Mouse (Mus musculus) forebrain, embryonic 16.5 days (tissue): ENCODE measurements around the gene Foxo3. TPM values are rescaled to one million over a fixed set of nuclear protein-coding genes. Genes with fewer than 3 reads are reported as not detected.

ENCODE experiments used
- ATAC-seq: fragments of 200-750 bp; cut with Nextera tagmentation; 2 replicates; pipeline ENCODE4 v1.8.0; 2017; ENCODE audit warnings: mild to moderate bottlenecking, moderate library complexity
- H3K27ac ChIP-seq: fragments of 300-500 bp; sonication (generic); 2 replicates; pipeline ENCODE4 v1.5.1; 2014; ENCODE audit warnings: low read length, control low read depth
- H3K27me3 ChIP-seq: fragments of 300-500 bp; sonication (generic); replicated peaks from 2 replicates; pipeline ENCODE4 v1.6.1; 2014; ENCODE audit warnings: low read length; ENCODE audit not compliant: control insufficient read depth, insufficient read depth
- H3K36me3 ChIP-seq: fragments of 300-500 bp; sonication (generic); 2 replicates; pipeline ENCODE4 v1.6.1; 2014; ENCODE audit not compliant: control insufficient read depth, insufficient read depth
- H3K4me1 ChIP-seq: fragments of 300-500 bp; sonication (generic); replicated peaks from 2 replicates; pipeline ENCODE4 v1.6.1; 2014; ENCODE audit warnings: low read length; ENCODE audit not compliant: control insufficient read depth, insufficient read depth
- H3K4me2 ChIP-seq: fragments of 300-500 bp; sonication (generic); 2 replicates; pipeline ENCODE4 v1.6.1; 2014; ENCODE audit warnings: mild to moderate bottlenecking, low read length, control low read depth
- H3K4me3 ChIP-seq: fragments of 300-500 bp; sonication (generic); replicated peaks from 2 replicates; pipeline ENCODE4 v1.5.1; 2014; ENCODE audit warnings: mild to moderate bottlenecking, low read length, control low read depth
- H3K9ac ChIP-seq: fragments of 300-500 bp; sonication (generic); replicated peaks from 2 replicates; pipeline ENCODE4 v1.6.1; 2014; ENCODE audit warnings: low read depth, low read length, control low read depth
- H3K9me3 ChIP-seq: fragments of 300-500 bp; sonication (generic); 2 replicates; pipeline ENCODE4 v1.6.1; 2016; ENCODE audit warnings: low read length; ENCODE audit not compliant: control insufficient read depth
- WGBS: fragments of 180-500 bp; shearing (Covaris S2); extraction: QIAGEN DNeasy Blood & Tissue Kit; methylation state at CpG from one replicate; pipeline ENCODE4 v1.1.7; 2014; 5-methylcytosine and 5-hydroxymethylcytosine counted together
- polyA plus RNA-seq: library from polyadenylated mRNA; unstranded; fragments of >200 nt; fragmentation: Nextera tagmentation; extraction: Ambion mirVana; gene quantifications from 2 replicates; pipeline ENCODE4 v1.2.1, GENCODE M21; 2015

The Foxo3 gene
- polyA plus RNA-seq, 1 experiment from 2014 or later = 4.8 TPM

DNA sequence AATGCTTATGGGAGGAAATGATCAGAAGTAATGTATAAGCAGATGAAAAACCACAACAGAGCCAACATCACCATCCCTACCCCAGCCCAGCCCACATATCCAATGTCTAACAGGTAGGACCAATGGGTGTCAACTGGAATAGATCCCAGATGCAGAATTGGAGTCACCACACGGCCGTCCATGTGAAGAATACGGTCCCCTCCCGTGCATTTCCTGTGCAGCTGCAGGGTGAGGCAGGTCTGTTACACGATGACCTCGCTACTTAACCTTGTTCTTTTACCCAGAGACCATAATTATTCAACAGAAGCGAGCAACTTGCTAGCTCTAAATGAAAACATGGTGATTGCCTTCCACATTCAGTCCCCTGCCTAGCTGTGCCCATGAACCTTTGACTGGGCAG lies 23.4 kb upstream of the Foxo3 start:
- no peaks in the 10 kb centered on the region for H3K9me3 ChIP-seq
- ATAC-seq = no peak
- no peaks in the 10 kb centered on the region for H3K36me3 ChIP-seq
- no peak overlapping the region for H3K9ac ChIP-seq
- WGBS = 67% methylated on average over 7 of the region's 7 CpGs
- no peak overlapping the region for H3K27ac ChIP-seq
- H3K4me2 ChIP-seq = no peak overlapping the region
- H3K4me1 ChIP-seq = no peaks in the 10 kb centered on the region
- no peaks in the 10 kb centered on the region for H3K27me3 ChIP-seq
- H3K4me3 ChIP-seq = no peak overlapping the region

DNA sequence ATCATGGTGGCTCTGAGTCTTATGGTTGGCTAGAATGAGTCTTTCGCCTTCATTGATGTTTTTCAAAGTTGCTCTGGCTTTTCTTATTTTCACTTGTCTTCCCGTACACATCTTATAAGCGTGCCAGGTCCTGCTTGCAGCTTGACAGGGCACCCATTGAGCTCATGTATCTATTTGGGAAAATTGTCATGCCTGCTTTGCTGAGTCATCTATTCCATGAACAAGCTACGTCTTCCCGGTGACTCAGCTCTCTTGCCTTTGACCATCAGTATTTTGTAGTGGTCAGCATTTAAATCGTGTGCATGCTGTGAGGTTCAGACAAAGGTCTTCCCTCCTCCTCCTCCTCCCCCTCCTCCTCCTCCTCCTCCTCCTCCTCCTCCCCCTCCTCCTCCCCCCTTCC lies 22.9 kb upstream of the Foxo3 start:
- H3K27me3 ChIP-seq = no peaks in the 10 kb centered on the region

DNA sequence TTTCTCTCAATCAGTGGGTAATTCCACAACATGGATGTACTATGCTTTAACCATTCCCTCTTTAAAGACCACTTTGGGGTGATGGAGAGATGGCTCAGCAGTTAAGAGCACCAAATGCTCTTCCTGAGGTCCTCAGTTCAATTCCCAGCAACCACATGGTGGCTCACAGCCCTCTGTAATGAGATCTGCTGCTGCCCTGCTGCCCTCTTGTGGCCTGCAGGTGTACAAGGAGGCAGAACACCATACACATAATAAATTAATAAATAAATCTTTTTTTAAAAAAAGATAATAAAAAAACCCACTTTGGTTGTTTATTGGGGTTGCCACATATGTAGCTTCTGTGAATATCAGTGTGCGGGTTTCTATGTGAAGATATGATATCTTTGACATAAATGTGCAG lies 21.4 kb upstream of the Foxo3 start:
- ATAC-seq = no peak
- Histone ChIP-seq H3K4me2 (no peak overlapping the region), H3K27ac (no peak overlapping the region), H3K4me1 (no peaks in the 10 kb centered on the region), H3K4me3 (no peak overlapping the region), H3K36me3 (no peaks in the 10 kb centered on the region), H3K9ac (no peak overlapping the region), H3K9me3 (no peaks in the 10 kb centered on the region), H3K27me3 (no peaks in the 10 kb centered on the region)
- 90% methylated on average over 1 of the region's 1 CpGs for WGBS

More for the DNA sequence above, 22.9 kb upstream of the Foxo3 start:
- no peak for ATAC-seq
- H3K4me1 ChIP-seq = no peaks in the 10 kb centered on the region
- WGBS = 81% methylated on average over 6 of the region's 6 CpGs
- no peak overlapping the region for H3K4me3 ChIP-seq
- H3K4me2 ChIP-seq = no peak overlapping the region
- no peaks in the 10 kb centered on the region for H3K9me3 ChIP-seq
- H3K9ac ChIP-seq = no peak overlapping the region
- no peaks in the 10 kb centered on the region for H3K36me3 ChIP-seq
- H3K27ac ChIP-seq = no peak overlapping the region

DNA sequence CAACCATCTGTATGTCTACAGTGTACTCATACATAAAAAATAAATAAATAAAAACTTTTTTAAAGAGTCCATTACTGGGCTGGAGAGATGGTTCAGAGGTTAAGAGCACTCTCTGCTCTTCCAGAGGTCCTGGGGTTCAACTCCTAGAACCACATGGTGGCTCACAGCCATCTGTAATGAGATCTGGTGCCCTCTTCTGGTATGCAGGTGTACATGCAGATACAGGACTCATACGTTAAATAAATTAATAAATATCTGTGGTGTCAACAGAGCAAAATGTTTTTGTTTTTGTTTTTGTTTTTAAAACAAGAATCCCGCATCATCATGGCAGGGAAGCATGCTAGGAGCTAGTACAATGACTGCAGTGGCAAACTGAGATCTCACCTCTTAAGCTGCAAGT lies 20.6 kb upstream of the Foxo3 start:
- ATAC-seq = no peak
- Histone ChIP-seq H3K9me3 (no peaks in the 10 kb centered on the region), H3K27ac (no peak overlapping the region), H3K4me1 (no peaks in the 10 kb centered on the region), H3K27me3 (no peaks in the 10 kb centered on the region), H3K36me3 (no peaks in the 10 kb centered on the region), H3K9ac (no peak overlapping the region), H3K4me3 (no peak overlapping the region), H3K4me2 (no peak overlapping the region)
- WGBS = 87% methylated on average over 2 of the region's 2 CpGs

DNA sequence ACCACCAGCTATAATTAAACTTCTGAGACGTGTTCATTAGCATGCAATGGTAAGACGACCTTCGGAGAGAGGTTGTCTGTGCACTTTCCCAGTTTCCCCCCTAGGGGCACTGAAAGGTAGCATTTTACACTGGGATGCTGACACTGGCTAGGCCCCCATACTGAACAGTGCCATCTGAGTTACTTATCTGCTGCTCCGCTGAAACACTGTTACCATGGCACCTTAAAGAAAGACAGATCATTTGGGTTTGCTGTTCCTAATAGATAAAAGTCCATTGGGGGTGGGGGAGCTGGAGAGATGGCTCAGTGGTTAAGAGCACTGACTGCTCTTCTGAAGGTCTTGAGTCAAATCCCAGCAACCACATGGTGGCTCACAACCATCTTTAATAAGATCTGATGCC lies 20.0 kb upstream of the Foxo3 start:
- Histone ChIP-seq H3K27ac (no peak overlapping the region), H3K4me2 (no peak overlapping the region), H3K36me3 (no peaks in the 10 kb centered on the region), H3K9me3 (no peaks in the 10 kb centered on the region), H3K4me3 (no peak overlapping the region), H3K9ac (no peak overlapping the region), H3K4me1 (no peaks in the 10 kb centered on the region), H3K27me3 (no peaks in the 10 kb centered on the region)
- WGBS = 53% methylated on average over 4 of the region's 4 CpGs
- ATAC-seq = no peak

DNA sequence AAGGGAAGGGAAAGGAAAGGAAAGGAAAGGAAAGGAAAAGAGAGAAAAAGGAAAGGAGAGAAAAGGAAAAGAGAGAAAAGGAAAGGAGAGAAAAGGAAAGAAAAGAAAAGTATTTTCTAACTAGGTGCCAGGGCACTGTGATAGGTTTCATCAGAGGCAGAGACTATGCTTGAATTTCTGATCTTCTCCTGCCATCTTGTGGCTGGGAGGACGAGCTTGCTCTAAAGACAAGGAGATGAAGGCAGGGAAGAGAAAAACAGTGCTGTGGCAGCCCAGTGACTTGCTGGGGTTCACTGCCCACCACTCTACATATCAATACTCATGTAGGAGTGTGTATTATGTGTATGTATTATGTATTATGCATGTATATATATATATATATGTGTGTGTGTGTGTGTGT lies 18.5 kb upstream of the Foxo3 start:
- Histone ChIP-seq H3K4me1 (no peaks in the 10 kb centered on the region), H3K4me3 (no peak overlapping the region), H3K4me2 (no peak overlapping the region), H3K27ac (no peak overlapping the region), H3K36me3 (no peaks in the 10 kb centered on the region), H3K9ac (no peak overlapping the region), H3K27me3 (no peaks in the 10 kb centered on the region), H3K9me3 (no peaks in the 10 kb centered on the region)
- 6% methylated on average over 1 of the region's 1 CpGs for WGBS
- ATAC-seq = peak; percentile 78

DNA sequence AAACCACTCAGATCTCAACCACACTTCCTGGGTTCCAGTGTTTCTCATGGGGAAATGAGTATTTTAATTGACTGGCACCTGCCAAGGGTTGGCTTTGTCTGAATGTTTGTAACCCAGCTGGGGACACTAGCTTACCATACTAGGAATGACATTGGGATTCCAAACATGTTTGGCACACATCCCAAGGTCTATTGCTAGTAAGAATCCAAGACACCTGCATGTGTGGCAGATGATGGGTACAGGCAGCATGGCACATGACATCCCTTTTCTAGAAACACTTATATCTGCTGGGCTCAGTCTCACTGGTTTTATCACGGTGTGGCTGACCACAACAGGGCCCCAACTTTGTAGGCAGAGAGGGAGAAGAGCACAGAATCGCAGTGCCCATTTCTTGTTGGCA lies 17.8 kb upstream of the Foxo3 start:
- H3K36me3 ChIP-seq = no peaks in the 10 kb centered on the region
- H3K4me2 ChIP-seq = no peak overlapping the region
- no peak overlapping the region for H3K9ac ChIP-seq
- no peaks in the 10 kb centered on the region for H3K27me3 ChIP-seq
- no peak overlapping the region for H3K4me3 ChIP-seq
- WGBS = 64% methylated on average over 2 of the region's 2 CpGs
- H3K27ac ChIP-seq = no peak overlapping the region
- no peak for ATAC-seq
- H3K9me3 ChIP-seq = no peaks in the 10 kb centered on the region
- no peaks in the 10 kb centered on the region for H3K4me1 ChIP-seq

DNA sequence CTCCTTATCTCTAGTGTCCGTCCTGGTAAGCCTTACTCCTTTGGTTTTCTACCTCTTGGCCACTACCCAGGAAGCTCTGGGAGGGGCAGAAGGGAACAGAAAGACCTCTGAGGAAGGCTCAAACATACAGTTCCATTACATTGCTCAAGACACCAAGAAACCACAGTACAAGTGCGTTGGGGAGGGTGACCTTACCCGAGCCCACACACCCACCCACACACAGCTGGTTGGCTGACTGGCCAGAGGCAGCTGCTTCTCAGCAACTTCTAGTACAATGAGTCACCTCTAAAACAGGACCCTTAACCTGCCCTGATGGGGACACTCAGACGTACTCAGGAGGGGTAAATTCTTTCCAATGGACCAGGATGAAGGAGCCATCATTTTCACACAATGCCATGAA lies 17.3 kb upstream of the Foxo3 start:
- no peak overlapping the region for H3K4me2 ChIP-seq
- no peak for ATAC-seq
- 81% methylated on average over 4 of the region's 4 CpGs for WGBS

DNA sequence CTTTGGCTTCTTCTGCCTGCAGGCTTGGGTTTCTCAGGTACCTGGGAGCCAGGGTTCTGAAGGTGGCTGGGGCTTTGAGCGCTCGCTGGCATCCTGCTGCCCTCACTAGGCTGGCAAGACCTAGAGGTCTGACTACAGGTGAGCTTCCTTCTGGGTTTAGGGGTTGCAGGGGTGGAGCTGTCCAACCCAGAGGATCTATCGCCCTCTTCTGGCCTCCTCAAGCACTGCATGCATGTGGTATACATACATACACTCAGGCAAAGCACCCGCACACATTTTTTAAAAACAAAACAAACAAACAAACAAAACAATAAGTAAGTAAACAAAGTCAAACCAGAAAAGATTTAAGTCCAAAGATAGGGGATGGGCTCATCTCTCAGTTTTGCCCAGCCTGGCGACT lies 14.8 kb upstream of the Foxo3 start:
- H3K4me1 ChIP-seq = no peaks in the 10 kb centered on the region
- H3K27me3 ChIP-seq = no peaks in the 10 kb centered on the region
- H3K4me2 ChIP-seq = no peak overlapping the region
- 61% methylated on average over 5 of the region's 5 CpGs for WGBS
- no peak overlapping the region for H3K4me3 ChIP-seq
- H3K9ac ChIP-seq = no peak overlapping the region
- H3K27ac ChIP-seq = no peak overlapping the region
- ATAC-seq = no peak
- H3K9me3 ChIP-seq = no peaks in the 10 kb centered on the region
- no peaks in the 10 kb centered on the region for H3K36me3 ChIP-seq

More for the DNA sequence above, 17.3 kb upstream of the Foxo3 start:
- Histone ChIP-seq H3K36me3 (no peaks in the 10 kb centered on the region), H3K4me3 (no peak overlapping the region), H3K9ac (no peak overlapping the region), H3K27ac (no peak overlapping the region), H3K27me3 (no peaks in the 10 kb centered on the region), H3K4me1 (no peaks in the 10 kb centered on the region), H3K9me3 (no peaks in the 10 kb centered on the region)

DNA sequence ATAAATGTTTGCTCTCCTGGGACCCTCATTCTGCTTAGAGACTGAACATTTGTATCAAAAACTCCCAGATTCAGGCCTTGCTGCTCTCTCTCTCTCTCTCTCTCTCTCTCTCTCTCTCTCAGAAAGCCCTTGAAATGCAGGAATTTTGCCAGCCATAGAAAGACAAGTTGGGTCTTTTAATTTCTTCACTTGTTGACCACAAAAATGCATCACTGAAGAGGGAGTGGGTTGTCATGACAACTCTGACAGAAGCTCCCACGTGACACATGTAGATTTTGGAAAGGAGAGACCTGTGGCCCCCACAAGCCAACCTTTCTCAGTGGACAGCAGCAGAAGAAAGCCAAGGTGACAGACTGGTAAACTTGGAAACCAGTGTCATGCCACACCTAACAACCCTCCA lies 11.1 kb upstream of the Foxo3 start:
- Histone ChIP-seq H3K4me3 (no peak overlapping the region), H3K9ac (no peak overlapping the region), H3K27ac (no peak overlapping the region), H3K36me3 (no peaks in the 10 kb centered on the region), H3K4me1 (no peaks in the 10 kb centered on the region), H3K9me3 (no peaks in the 10 kb centered on the region), H3K27me3 (no peaks in the 10 kb centered on the region), H3K4me2 (no peak overlapping the region)
- 50% methylated on average over 1 of the region's 1 CpGs for WGBS
- ATAC-seq = no peak
